Mouse (Mus musculus) bone marrow macrophage, adult 2 months (primary cell): ENCODE measurements at regions not wholly inside any gene's neighbourhood (a gene's known extent, or its start where the extent isn't known, plus 50 kb on each side); places are given as distances from the start of the nearest gene placed in this dataset.

Source experiments
- H3K27ac ChIP-seq: 2 replicates; pipeline ENCODE4 v1.5.1; 2012; ENCODE audit warnings: low read depth, low read length; ENCODE audit not compliant: insufficient read depth
- H3K4me1 ChIP-seq: 2 replicates; pipeline ENCODE4 v1.6.1; 2012; ENCODE audit warnings: low read length; ENCODE audit not compliant: control insufficient read depth, insufficient read depth
- H3K4me3 ChIP-seq: 2 replicates; pipeline ENCODE4 v1.5.1; 2012; ENCODE audit warnings: mild to moderate bottlenecking, low read length, moderate library complexity; ENCODE audit not compliant: insufficient read depth
- CTCF ChIP-seq: IDR thresholded peaks from 2 replicates; pipeline ENCODE4 v1.5.1; 2012; ENCODE audit warnings: low read depth, mild to moderate bottlenecking, low read length, moderate library complexity
- POLR2A ChIP-seq: IDR thresholded peaks from 2 replicates; pipeline ENCODE4 v1.6.1; 2012; ENCODE audit warnings: mild to moderate bottlenecking, low read depth, low read length, borderline replicate concordance

DNA sequence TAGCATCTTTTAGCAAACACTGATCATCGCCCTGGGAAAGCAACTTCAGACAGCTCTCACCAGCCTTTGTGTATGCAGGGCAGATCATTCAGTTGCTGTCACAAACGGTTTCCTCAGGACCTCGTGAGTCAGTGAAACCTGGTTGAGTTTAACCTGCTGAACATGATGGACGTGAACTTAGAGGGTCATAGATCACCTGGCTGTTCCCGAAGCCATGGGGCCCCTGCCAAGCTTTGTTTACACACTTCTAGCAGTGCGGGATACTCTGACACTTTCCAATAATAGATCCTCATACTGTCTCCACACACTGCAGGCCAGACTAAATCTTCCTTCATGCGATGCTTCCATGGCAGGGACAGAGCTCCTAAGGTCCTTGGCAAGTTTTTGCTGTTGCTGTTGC, 130.5 kb downstream of the Gm10131 start:
- TF ChIP-seq POLR2A (no peak), CTCF (no peak)
- no peak overlapping the region for H3K4me3 ChIP-seq
- H3K4me1 ChIP-seq = no peaks in the 10 kb centered on the region
- H3K27ac ChIP-seq = no peak overlapping the region
